Mouse (Mus musculus): ENCODE results near the gene Pank4. TPM values are rescaled to one million over a fixed set of nuclear protein-coding genes. Genes with fewer than 3 reads are reported as not detected.

Gene Pank4
- 100 to 1,000 TPM in 7 of 26 experiments, 10 to 100 TPM in 19; 46.4 to 126 (median 81.7) TPM for total RNA-seq (2018; cell fraction: chromatin; rRNA removed)
- total RNA-seq (2018; cell fraction: cytosol; rRNA removed) = 10 to 100 TPM in 9 of 26 experiments, 1 to 10 TPM in 17; 5.6 to 13.1 (median 9.3) TPM
- total RNA-seq (2018; cell fraction: nucleus; rRNA removed) = 10 to 100 TPM; 22.3 to 61.8 (median 36.4) TPM
- polyA plus RNA-seq (2018) = 8.1 to 15.0 TPM (median 11.7 TPM) in 3 replicates

GRCm38 (mm10) chr4:154963901-154964580 is at the start of gene Pank4:
Pank4 (plus strand) TSS chr4:154964123.
- H3K79me2 ChIP-seq (ENCODE audit: inconsistent target) = peaks cover 46% of the 10 kb centered on the region
- peak within 1 kb of the TSS; percentile 58 for H3K4me3 ChIP-seq (ENCODE audit: inconsistent target)
- H3K36me3 ChIP-seq (ENCODE audit: inconsistent target) = no peaks in the 10 kb centered on the region
- peak within 1 kb of the TSS; percentile 25; the same call in 1 of the 2 replicates for H3K27ac ChIP-seq
- under 1% methylated on average over 64 of the region's 66 CpGs for WGBS (ENCODE audit: missing documents)

DNA sequence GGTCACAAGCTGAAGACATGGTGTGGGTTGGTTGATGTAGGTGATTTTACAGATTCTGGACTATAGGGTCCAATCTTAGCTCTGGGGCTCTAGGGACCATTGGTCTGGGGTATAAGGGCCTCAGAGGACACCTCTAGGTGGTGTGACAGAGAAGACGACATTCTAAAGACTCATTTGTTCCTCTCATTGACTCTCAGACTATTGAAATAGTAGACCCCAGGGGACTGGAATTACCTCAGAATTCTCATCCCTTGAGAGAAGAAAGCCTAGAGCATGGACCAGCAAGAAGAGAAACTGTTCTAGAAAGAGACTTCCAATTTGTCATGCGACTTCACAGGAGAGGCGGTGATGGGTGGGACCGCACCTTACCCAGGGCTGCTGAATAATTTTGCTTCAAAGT is 49.7 kb upstream of the Pank4 start:
- Histone ChIP-seq H3K36me3 (ENCODE audit: inconsistent target) (peaks cover 20% of the 10 kb centered on the region), H3K27ac (no peak overlapping the region), H3K4me3 (ENCODE audit: inconsistent target) (no peak overlapping the region), H3K79me2 (ENCODE audit: inconsistent target) (no peaks in the 10 kb centered on the region)
- 97% methylated on average over 4 of the region's 4 CpGs for WGBS (ENCODE audit: missing documents)

DNA sequence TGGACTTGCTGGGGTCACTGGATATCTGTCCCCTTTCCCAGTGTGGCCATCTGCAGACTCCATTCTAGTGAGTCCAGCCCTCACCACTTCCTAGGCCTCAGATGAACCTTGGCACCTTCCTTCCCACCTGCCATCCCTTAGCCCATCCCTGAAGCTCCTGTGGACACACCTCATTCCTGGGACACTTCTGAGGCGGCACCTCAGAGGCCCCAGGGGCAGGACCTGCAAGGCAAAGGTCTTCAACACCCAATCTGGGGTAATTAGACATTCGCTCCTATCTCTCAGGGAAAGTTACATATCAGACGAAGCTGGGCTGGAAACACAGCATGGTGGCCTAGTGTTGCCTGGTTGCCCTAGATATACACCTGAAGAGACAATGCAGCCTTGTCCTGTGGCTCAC is 49.2 kb upstream of the Pank4 start:
- 89% methylated on average over 3 of the region's 3 CpGs for WGBS (ENCODE audit: missing documents)
- Histone ChIP-seq H3K79me2 (ENCODE audit: inconsistent target) (no peaks in the 10 kb centered on the region), H3K36me3 (ENCODE audit: inconsistent target) (peaks cover 20% of the 10 kb centered on the region), H3K4me3 (ENCODE audit: inconsistent target) (no peak overlapping the region), H3K27ac (no peak overlapping the region)

- H3K79me2 ChIP-seq (ENCODE audit: inconsistent target) = no peaks in the 10 kb centered on the region
- H3K36me3 ChIP-seq (ENCODE audit: inconsistent target) = peaks cover 24% of the 10 kb centered on the region
- H3K27ac ChIP-seq = 0 out of 2 replicates have a peak overlapping the region, but pooled peaks have one; percentile 13
- WGBS (ENCODE audit: missing documents) = 12% methylated on average over 10 of the region's 10 CpGs
- H3K4me3 ChIP-seq (ENCODE audit: inconsistent target) = no peak overlapping the region
Measured at GRCm38 (mm10) chr4:154915286-154915685, 48.6 kb upstream of the Pank4 start.

DNA sequence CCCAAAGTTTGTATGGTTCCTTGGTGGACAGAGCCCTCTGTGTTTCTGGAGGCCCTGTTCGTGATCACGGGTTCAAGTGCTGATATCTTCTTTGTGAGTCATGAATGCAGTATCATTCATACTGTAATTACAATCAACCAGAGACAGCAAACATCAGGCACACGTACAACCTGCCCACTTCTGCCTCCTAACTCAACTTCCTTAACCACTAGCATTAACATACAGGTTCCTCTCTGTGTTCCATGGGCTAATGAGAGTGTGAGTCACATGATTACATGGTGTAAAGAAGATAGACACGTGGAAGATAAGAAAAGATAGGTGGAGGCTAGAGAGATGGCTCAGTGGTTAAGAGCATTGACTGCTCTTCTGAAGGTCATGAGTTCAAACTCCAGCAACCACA is 47.3 kb upstream of the Pank4 start:
- Histone ChIP-seq H3K27ac (no peak overlapping the region), H3K4me3 (ENCODE audit: inconsistent target) (no peak overlapping the region), H3K79me2 (ENCODE audit: inconsistent target) (no peaks in the 10 kb centered on the region), H3K36me3 (ENCODE audit: inconsistent target) (peaks cover 29% of the 10 kb centered on the region)
- 74% methylated on average over 4 of the region's 4 CpGs for WGBS (ENCODE audit: missing documents)

GRCm38 (mm10) chr4:154922291-154922690 is 41.6 kb upstream of the Pank4 start:
- H3K36me3 ChIP-seq (ENCODE audit: inconsistent target) = peaks cover 72% of the 10 kb centered on the region
- 85% methylated on average over 4 of the region's 4 CpGs for WGBS (ENCODE audit: missing documents)
- no peak overlapping the region for H3K4me3 ChIP-seq (ENCODE audit: inconsistent target)
- peaks cover 46% of the 10 kb centered on the region for H3K79me2 ChIP-seq (ENCODE audit: inconsistent target)
- no peak overlapping the region for H3K27ac ChIP-seq

DNA sequence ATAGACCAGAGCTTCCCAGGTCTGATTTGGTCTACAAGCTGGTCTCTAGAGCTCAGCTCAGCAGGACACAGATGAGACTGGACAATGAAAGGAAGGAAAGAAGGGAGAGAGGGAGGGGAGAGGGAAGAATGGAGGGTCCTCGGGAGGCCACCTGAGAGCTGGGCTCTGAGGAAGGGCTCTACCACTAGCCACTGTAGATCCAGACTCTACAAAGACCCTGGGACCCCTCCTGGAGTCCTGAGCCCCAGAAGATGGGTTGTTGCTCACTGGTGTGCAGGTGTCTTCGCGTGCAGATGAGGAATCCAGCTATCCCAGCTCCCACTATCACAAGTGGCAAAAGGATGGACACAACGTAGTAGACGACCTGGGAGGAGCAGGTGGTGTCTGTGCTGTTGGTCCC is 41.0 kb upstream of the Pank4 start:
- Histone ChIP-seq H3K79me2 (ENCODE audit: inconsistent target) (peaks cover 52% of the 10 kb centered on the region), H3K4me3 (ENCODE audit: inconsistent target) (no peak overlapping the region), H3K27ac (no peak overlapping the region), H3K36me3 (ENCODE audit: inconsistent target) (peaks cover 66% of the 10 kb centered on the region)
- WGBS (ENCODE audit: missing documents) = 90% methylated on average over 3 of the region's 5 CpGs

DNA sequence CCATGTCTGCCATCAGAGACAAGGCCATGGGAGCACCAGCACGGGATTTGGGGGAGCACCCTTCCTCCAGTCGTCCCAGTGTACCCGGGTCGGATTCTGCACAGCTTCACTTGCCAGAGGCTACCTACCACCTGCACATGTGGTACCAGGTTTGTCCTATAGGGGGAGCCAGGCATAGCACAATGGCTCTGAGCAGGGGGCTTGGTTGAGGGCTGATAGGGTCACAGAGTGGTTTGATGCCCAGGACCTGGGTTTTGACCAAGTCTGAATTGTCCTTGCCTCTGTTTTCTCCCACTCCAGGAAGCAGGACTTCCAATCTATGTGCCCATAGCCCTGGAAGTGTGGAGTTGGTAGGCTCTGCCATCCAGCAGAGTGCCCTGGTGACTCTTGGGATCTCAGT is 38.5 kb upstream of the Pank4 start:
- Histone ChIP-seq H3K79me2 (ENCODE audit: inconsistent target) (peaks cover 53% of the 10 kb centered on the region), H3K4me3 (ENCODE audit: inconsistent target) (no peak overlapping the region), H3K27ac (no peak overlapping the region), H3K36me3 (ENCODE audit: inconsistent target) (peaks cover 50% of the 10 kb centered on the region)
- WGBS (ENCODE audit: missing documents) = 90% methylated on average over 4 of the region's 4 CpGs

GRCm38 (mm10) chr4:154926969-154927898 is 36.7 kb upstream of the Pank4 start:
- Histone ChIP-seq H3K4me3 (ENCODE audit: inconsistent target) (peak overlapping the region; percentile 75), H3K36me3 (ENCODE audit: inconsistent target) (peaks cover 40% of the 10 kb centered on the region), H3K27ac (peak overlapping the region; percentile 96), H3K79me2 (ENCODE audit: inconsistent target) (peaks cover 53% of the 10 kb centered on the region)
- WGBS (ENCODE audit: missing documents) = 15% methylated on average over 8 of the region's 9 CpGs

DNA sequence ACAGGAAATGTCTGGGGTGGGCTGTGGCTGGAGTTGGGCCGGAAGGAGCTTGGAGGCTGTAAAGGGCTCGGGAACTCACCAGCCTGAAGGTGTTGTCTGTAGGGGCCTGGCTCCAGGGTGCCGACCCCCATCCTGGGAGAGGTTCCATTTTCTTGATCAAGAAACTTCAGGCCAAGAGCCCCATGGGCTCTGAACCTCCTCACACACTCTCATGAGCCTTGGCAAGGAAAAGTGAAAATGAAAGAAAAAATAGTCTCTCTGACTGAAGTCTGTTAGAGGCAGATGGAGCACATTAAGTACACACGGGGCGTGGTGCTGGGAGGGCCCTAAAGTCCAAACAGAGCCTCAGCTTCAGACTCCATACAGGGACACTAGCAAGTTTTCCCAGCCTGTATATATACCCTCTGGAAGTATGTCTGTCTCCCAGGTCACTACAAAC is 36.0 kb upstream of the Pank4 start:
- Histone ChIP-seq H3K79me2 (ENCODE audit: inconsistent target) (peaks cover 51% of the 10 kb centered on the region), H3K4me3 (ENCODE audit: inconsistent target) (peak overlapping the region; percentile 75), H3K36me3 (ENCODE audit: inconsistent target) (peaks cover 33% of the 10 kb centered on the region), H3K27ac (peak overlapping the region; percentile 96)
- whole genome bisulfite sequencing (ENCODE audit: missing documents) = 2% methylated on average over 5 of the region's 5 CpGs

- H3K36me3 ChIP-seq (ENCODE audit: inconsistent target) = peaks cover 27% of the 10 kb centered on the region
- H3K27ac ChIP-seq = peak within 1 kb of the TSS; percentile 96
- WGBS (ENCODE audit: missing documents) = 27% methylated on average over 12 of the region's 12 CpGs
- H3K4me3 ChIP-seq (ENCODE audit: inconsistent target) = peak within 1 kb of the TSS; percentile 75
- peaks cover 44% of the 10 kb centered on the region for H3K79me2 ChIP-seq (ENCODE audit: inconsistent target)
Measured at GRCm38 (mm10) chr4:154928395-154929087, 35.4 kb upstream of the Pank4 start, which contains the start of gene Tnfrsf14. Tnfrsf14 (minus strand) TSS chr4:154928563.

GRCm38 (mm10) chr4:154929088-154929660 is 34.7 kb upstream of the Pank4 start:
- peak overlapping the region; percentile 75; the same call in 1 of the 2 replicates for H3K4me3 ChIP-seq (ENCODE audit: inconsistent target)
- H3K27ac ChIP-seq = peak overlapping the region; percentile 96
- 14% methylated on average over 12 of the region's 12 CpGs for WGBS (ENCODE audit: missing documents)
- H3K36me3 ChIP-seq (ENCODE audit: inconsistent target) = peaks cover 20% of the 10 kb centered on the region
- H3K79me2 ChIP-seq (ENCODE audit: inconsistent target) = peaks cover 38% of the 10 kb centered on the region

GRCm38 (mm10) chr4:154933306-154933907 is 30.5 kb upstream of the Pank4 start:
- Histone ChIP-seq H3K36me3 (ENCODE audit: inconsistent target) (no peaks in the 10 kb centered on the region), H3K27ac (no peak overlapping the region), H3K79me2 (ENCODE audit: inconsistent target) (no peaks in the 10 kb centered on the region), H3K4me3 (ENCODE audit: inconsistent target) (no peak overlapping the region)
- 93% methylated on average over 13 of the region's 13 CpGs for WGBS (ENCODE audit: missing documents)

All from macrophage (primary cell).